Mouse (Mus musculus): Measurements from ENCODE around the gene Svop. TPM values are rescaled to one million over a fixed set of nuclear protein-coding genes. Genes with fewer than 3 reads are reported as not detected.

Gene Svop
- polyA plus RNA-seq, 1 experiment = 0.04 TPM

- Histone ChIP-seq H3K4me3 (ENCODE audit: insufficient read depth, poor library complexity, severe bottlenecking) (no peak overlapping the region), H3ac (ENCODE audit: control insufficient read depth, insufficient read length, low read depth) (no peak overlapping the region), H3K79me3 (ENCODE audit: low read depth) (no peaks in the 10 kb centered on the region), H3K79me2 (ENCODE audit: control insufficient read depth, insufficient read depth) (peaks cover 7% of the 10 kb centered on the region), H3K27me3 (ENCODE audit: control insufficient read depth, insufficient read depth, insufficient read length) (no peaks in the 10 kb centered on the region), H3K36me3 (ENCODE audit: control insufficient read depth, insufficient read depth) (no peaks in the 10 kb centered on the region)
- TF ChIP-seq MYOD1 (IDR thresholded peaks at IDR 0.05; ENCODE audit: control insufficient read depth, insufficient read length, low read depth) (no peak), MYOG (IDR thresholded peaks at IDR 0.05; ENCODE audit: control insufficient read depth, extremely low read depth, insufficient read length) (no peak), FOSL1 (IDR thresholded peaks at IDR 0.05; ENCODE audit: insufficient read depth, low read length, poor library complexity, severe bottlenecking) (no peak), CTCF (IDR thresholded peaks at IDR 0.05; ENCODE audit: control insufficient read depth, insufficient read depth, insufficient read length) (no peak), MAX (IDR thresholded peaks at IDR 0.05) (no peak), USF1 (IDR thresholded peaks at IDR 0.05; ENCODE audit: low read depth) (no peak), CEBPB (IDR thresholded peaks at IDR 0.05; ENCODE audit: low read depth) (no peak)
Observed at GRCm38 (mm10) chr5:113981171-113981570, 110.2 kb downstream of the Svop start.

DNA sequence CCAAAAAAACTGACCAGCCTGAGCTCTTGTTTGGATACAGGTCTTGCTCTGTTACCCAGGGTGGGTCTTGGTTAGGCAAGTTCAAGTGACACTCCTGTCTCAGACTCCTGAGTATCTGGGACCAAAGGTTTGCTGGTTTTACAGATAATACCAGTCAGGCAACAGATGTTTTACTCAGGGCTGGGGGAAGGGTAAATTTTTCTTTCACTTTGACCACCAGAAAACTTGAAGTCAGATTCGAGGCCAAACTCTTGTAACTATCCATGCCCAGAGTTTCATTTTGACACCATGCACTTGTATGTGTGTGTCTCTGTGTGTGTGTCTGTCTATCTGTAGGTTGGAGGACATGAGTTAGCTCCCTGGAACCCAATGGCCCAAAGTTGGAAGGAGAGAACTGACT, 110.9 kb downstream of the Svop start:
- Histone ChIP-seq H3K4me3 (ENCODE audit: insufficient read depth, poor library complexity, severe bottlenecking) (no peak overlapping the region), H3ac (ENCODE audit: control insufficient read depth, insufficient read length, low read depth) (no peak overlapping the region), H3K36me3 (ENCODE audit: control insufficient read depth, insufficient read depth) (no peaks in the 10 kb centered on the region), H3K79me3 (ENCODE audit: low read depth) (no peaks in the 10 kb centered on the region), H3K79me2 (ENCODE audit: control insufficient read depth, insufficient read depth) (peaks cover 7% of the 10 kb centered on the region), H3K27me3 (ENCODE audit: control insufficient read depth, insufficient read depth, insufficient read length) (no peaks in the 10 kb centered on the region)
- no peak for TF ChIP-seq MAX (IDR thresholded peaks at IDR 0.05)
- no peak for TF ChIP-seq MYOG (IDR thresholded peaks at IDR 0.05; ENCODE audit: control insufficient read depth, extremely low read depth, insufficient read length)
- TF ChIP-seq USF1 (IDR thresholded peaks at IDR 0.05; ENCODE audit: low read depth) = no peak
- no peak for TF ChIP-seq CTCF (IDR thresholded peaks at IDR 0.05; ENCODE audit: control insufficient read depth, insufficient read depth, insufficient read length)
- TF ChIP-seq FOSL1 (IDR thresholded peaks at IDR 0.05; ENCODE audit: insufficient read depth, low read length, poor library complexity, severe bottlenecking) = no peak
- no peak for TF ChIP-seq CEBPB (IDR thresholded peaks at IDR 0.05; ENCODE audit: low read depth)
- no peak for TF ChIP-seq MYOD1 (IDR thresholded peaks at IDR 0.05; ENCODE audit: control insufficient read depth, insufficient read length, low read depth)

- Histone ChIP-seq H3K79me2 (ENCODE audit: control insufficient read depth, insufficient read depth) (peaks cover 7% of the 10 kb centered on the region), H3K4me3 (ENCODE audit: insufficient read depth, poor library complexity, severe bottlenecking) (no peak overlapping the region), H3ac (ENCODE audit: control insufficient read depth, insufficient read length, low read depth) (no peak overlapping the region), H3K79me3 (ENCODE audit: low read depth) (no peaks in the 10 kb centered on the region), H3K27me3 (ENCODE audit: control insufficient read depth, insufficient read depth, insufficient read length) (no peaks in the 10 kb centered on the region), H3K36me3 (ENCODE audit: control insufficient read depth, insufficient read depth) (no peaks in the 10 kb centered on the region)
- TF ChIP-seq MYOD1 (IDR thresholded peaks at IDR 0.05; ENCODE audit: control insufficient read depth, insufficient read length, low read depth) (no peak), USF1 (IDR thresholded peaks at IDR 0.05; ENCODE audit: low read depth) (no peak), FOSL1 (IDR thresholded peaks at IDR 0.05; ENCODE audit: insufficient read depth, low read length, poor library complexity, severe bottlenecking) (no peak), MYOG (IDR thresholded peaks at IDR 0.05; ENCODE audit: control insufficient read depth, extremely low read depth, insufficient read length) (no peak), CEBPB (IDR thresholded peaks at IDR 0.05; ENCODE audit: low read depth) (no peak), CTCF (IDR thresholded peaks at IDR 0.05; ENCODE audit: control insufficient read depth, insufficient read depth, insufficient read length) (no peak), MAX (IDR thresholded peaks at IDR 0.05) (no peak)
Observed at GRCm38 (mm10) chr5:113977309-113977708, 114.1 kb downstream of the Svop start.

Other genes starting within 250 kb of the Svop start
- gene Coro1c, start 182.8 kb downstream of the Svop start, polyA plus RNA-seq (2012; fragmentation: generic; extraction: Trizol) = 156 TPM
- 3.7 TPM for gene Ssh1, start 97.7 kb downstream of the Svop start, polyA plus RNA-seq (2012; fragmentation: generic; extraction: Trizol)
- not detected for gene Dao, start 87.9 kb downstream of the Svop start, polyA plus RNA-seq (2012; fragmentation: generic; extraction: Trizol)
- gene Usp30, start 26.1 kb downstream of the Svop start, polyA plus RNA-seq (2012; fragmentation: generic; extraction: Trizol) = 11.2 TPM
- gene Alkbh2, start 36.6 kb upstream of the Svop start, polyA plus RNA-seq (2012; fragmentation: generic; extraction: Trizol) = 5.2 TPM
- 13.7 TPM for gene Ung, start 38.8 kb upstream of the Svop start, polyA plus RNA-seq (2012; fragmentation: generic; extraction: Trizol)
- gene Acacb, start 55.0 kb upstream of the Svop start, polyA plus RNA-seq (2012; fragmentation: generic; extraction: Trizol) = 0.26 TPM
- not detected for gene Foxn4, start 182.2 kb upstream of the Svop start, polyA plus RNA-seq (2012; fragmentation: generic; extraction: Trizol)
- 2.2 TPM for gene Myo1h, start 197.6 kb upstream of the Svop start, polyA plus RNA-seq (2012; fragmentation: generic; extraction: Trizol)

Data from C2C12 (cell line).